Mouse (Mus musculus) midbrain, embryonic 16.5 days (tissue): ENCODE data around the gene Agfg2. TPM values are rescaled to one million over a fixed set of nuclear protein-coding genes. Genes with fewer than 3 reads are reported as not detected.
"Not testable (repeated sequence)": the region's sequence is repeated elsewhere in the genome, so short reads cannot be mapped to it uniquely, and the experiment has no call there.

Experiments
- ATAC-seq: fragments of 200-750 bp; cut with Nextera tagmentation; 2 replicates; pipeline ENCODE4 v1.8.0; 2017; ENCODE audit warnings: moderate TSS enrichment
- H3K27ac ChIP-seq: fragments of 300-500 bp; sonication (generic); 2 replicates; pipeline ENCODE4 v1.5.1; 2014; ENCODE audit warnings: mild to moderate bottlenecking, low read length, mixed read lengths
- H3K27me3 ChIP-seq: fragments of 300-500 bp; sonication (generic); 2 replicates; pipeline ENCODE4 v1.6.1; 2014; ENCODE audit warnings: low read depth, low read length, mixed read lengths; ENCODE audit not compliant: control insufficient read depth, insufficient read depth
- H3K36me3 ChIP-seq: fragments of 300-500 bp; sonication (generic); 2 replicates; pipeline ENCODE4 v1.6.1; 2014; ENCODE audit warnings: mild to moderate bottlenecking, low read length, moderate library complexity, mixed read lengths; ENCODE audit not compliant: control insufficient read depth, insufficient read depth
- H3K4me1 ChIP-seq: fragments of 300-500 bp; sonication (generic); 2 replicates; pipeline ENCODE4 v1.6.1; 2014; ENCODE audit warnings: mild to moderate bottlenecking, low read length, mixed read lengths; ENCODE audit not compliant: control insufficient read depth, insufficient read depth
- H3K4me2 ChIP-seq: fragments of 300-500 bp; sonication (generic); 2 replicates; pipeline ENCODE4 v1.6.1; 2014; ENCODE audit warnings: mild to moderate bottlenecking, low read length, mixed read lengths
- H3K4me3 ChIP-seq: fragments of 300-500 bp; sonication (generic); 2 replicates; pipeline ENCODE4 v1.5.1; 2014; ENCODE audit warnings: low read depth, mild to moderate bottlenecking, low read length, moderate library complexity, mixed read lengths
- H3K9ac ChIP-seq: fragments of 300-500 bp; sonication (generic); 2 replicates; pipeline ENCODE4 v1.6.1; 2014; ENCODE audit warnings: low read depth, low read length, mixed read lengths
- H3K9me3 ChIP-seq: fragments of 300-500 bp; sonication (generic); replicated peaks from 2 replicates; pipeline ENCODE4 v1.6.1; 2014; ENCODE audit warnings: mild to moderate bottlenecking, low read length, mixed read lengths; ENCODE audit not compliant: control insufficient read depth, poor library complexity, severe bottlenecking
- WGBS: fragments of 180-500 bp; shearing (Covaris S2); extraction: QIAGEN DNeasy Blood & Tissue Kit; methylation state at CpG from one replicate; pipeline ENCODE4 v1.1.7; 2014; 5-methylcytosine and 5-hydroxymethylcytosine counted together
- polyA plus RNA-seq: library from polyadenylated mRNA; unstranded; fragments of >200 nt; fragmentation: Nextera tagmentation; extraction: Ambion mirVana; gene quantifications from 2 replicates; pipeline ENCODE4 v1.2.1, GENCODE M21; 2015

The Agfg2 gene
- polyA plus RNA-seq, 1 experiment from 2014 or later = 20.4 TPM

DNA sequence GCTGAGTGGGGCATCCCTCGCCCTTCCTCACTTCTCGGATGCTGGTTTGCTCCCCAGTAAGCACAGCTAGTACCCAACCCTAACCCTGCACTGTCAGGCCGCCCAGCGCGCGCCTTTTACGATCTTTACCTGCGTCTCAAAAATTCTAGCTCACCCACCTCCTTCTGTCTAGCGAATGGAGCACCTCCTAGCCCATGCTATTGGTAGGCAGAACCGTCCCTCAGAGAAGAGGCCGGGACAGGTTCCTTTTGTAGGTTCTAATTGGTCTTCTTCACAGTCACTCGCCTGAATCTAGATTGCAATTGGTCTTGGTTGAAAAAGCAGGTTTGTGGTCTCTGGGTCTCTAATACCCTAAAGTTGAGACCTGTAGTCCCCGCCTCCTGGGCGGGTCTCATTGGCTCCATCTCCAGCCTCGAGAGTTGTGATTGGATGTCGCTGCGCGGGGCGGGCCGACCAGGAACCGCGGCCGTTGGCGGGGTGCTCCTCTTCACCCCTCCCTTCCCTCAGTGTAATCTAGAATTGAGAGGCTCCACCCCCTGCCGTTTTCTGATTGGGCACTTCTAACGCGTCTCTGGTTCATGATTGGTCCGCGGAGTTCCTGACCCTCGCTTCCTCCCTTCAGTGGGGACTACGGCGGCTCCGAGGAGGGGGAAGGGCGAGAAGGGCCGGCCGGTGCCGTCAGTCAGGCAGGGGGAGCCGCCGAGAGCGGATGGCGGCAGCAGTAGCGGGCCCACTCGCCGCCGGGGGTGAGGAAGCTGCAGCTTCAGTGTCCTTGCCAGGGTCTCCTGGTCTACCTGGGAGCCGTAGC lies 55.8 kb downstream of the Agfg2 start, which contains the start of the genes Fbxo24, Lrch4 and Gm20605:
TSS of gene Fbxo24 (minus strand) at position 505 of the 808 bp plus-strand sequence.
TSS of gene Lrch4 (plus strand) at position 624 of the 808 bp plus-strand sequence.
TSS of gene Gm20605 (plus strand) at position 678 of the 808 bp plus-strand sequence.
- peak; percentile 99 for ATAC-seq
- Histone ChIP-seq H3K36me3 (no peaks in the 10 kb centered on the region), H3K9ac (peak within 1 kb of the TSS; percentile 84), H3K9me3 (no peaks in the 10 kb centered on the region), H3K4me3 (peak within 1 kb of the TSS; percentile 93), H3K4me1 (peaks cover 23% of the 10 kb centered on the region), H3K4me2 (peak within 1 kb of the TSS; percentile 96), H3K27me3 (no peaks in the 10 kb centered on the region), H3K27ac (peak within 1 kb of the TSS; percentile 90)
- WGBS = under 1% methylated on average over 46 of the region's 46 CpGs

DNA sequence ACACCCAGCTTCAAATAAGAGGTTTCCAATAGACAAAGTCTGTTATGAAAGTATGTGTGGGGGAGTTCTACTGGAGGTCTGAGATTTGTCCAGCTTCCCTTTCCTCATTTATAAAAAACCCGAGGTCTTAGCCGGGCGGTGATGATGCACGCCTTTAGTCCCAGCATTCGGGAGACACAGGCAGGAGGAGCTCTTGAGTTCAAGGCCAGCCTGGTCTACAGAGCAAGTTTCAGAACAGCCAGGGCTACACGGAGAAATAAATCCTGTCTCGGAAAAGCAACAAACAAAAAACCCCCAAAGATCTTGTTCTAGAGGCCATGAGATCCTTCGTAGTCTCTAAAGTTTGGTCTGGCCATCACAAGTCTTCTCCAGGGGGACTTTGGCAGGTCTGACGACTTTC lies 56.5 kb downstream of the Agfg2 start:
- H3K4me2 ChIP-seq = peak overlapping the region; percentile 89
- no peak for ATAC-seq
- peak overlapping the region; percentile 55 for H3K4me3 ChIP-seq
- H3K36me3 ChIP-seq = no peaks in the 10 kb centered on the region
- H3K27me3 ChIP-seq = no peaks in the 10 kb centered on the region
- H3K4me1 ChIP-seq = peaks cover 23% of the 10 kb centered on the region
- WGBS = 2% methylated on average over 9 of the region's 9 CpGs
- no peaks in the 10 kb centered on the region for H3K9me3 ChIP-seq
- H3K9ac ChIP-seq = peak overlapping the region; percentile 76
- peak overlapping the region; percentile 88 for H3K27ac ChIP-seq

DNA sequence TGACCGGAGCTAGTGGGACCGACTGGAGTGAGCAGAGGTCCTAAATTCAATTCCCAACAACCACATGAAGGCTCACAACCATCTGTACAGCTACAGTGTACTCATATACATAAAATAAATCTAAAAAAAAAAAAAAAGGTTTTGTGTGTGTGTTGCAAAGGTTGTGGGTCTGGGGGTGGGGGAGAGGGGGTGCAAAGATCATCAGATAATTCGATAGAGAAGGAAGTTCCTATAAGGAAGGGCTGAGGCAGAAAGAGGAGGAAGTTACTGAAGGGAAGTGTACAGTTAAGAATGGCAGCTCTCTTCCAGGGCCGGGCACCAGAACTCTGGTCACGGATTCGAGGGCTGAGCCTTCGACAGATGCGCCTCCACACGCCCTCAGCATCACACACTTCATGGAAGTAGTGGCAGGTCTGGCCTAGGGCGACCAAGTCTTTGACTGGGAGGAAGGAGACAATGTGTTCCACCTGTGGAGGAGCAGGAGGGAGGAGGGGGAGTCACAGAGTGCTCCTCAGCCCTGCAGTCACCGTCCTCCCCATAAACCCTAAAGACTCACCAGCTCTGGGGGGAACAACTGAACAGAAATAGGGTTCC lies 60.5 kb downstream of the Agfg2 start:
- Histone ChIP-seq H3K9ac (no peak overlapping the region), H3K4me2 (no peak overlapping the region), H3K27ac (no peak overlapping the region), H3K36me3 (no peaks in the 10 kb centered on the region), H3K4me1 (peaks cover 4% of the 10 kb centered on the region; the same call in 1 of the 2 replicates), H3K27me3 (no peaks in the 10 kb centered on the region), H3K4me3 (no peak overlapping the region), H3K9me3 (no peaks in the 10 kb centered on the region)
- WGBS = 87% methylated on average over 11 of the region's 11 CpGs
- ATAC-seq = no peak

GRCm38 (mm10) chr5:137615347-137615746 lies 69.2 kb downstream of the Agfg2 start:
- no peak overlapping the region for H3K27ac ChIP-seq
- H3K9me3 ChIP-seq = no peaks in the 10 kb centered on the region
- H3K36me3 ChIP-seq = no peaks in the 10 kb centered on the region
- H3K4me2 ChIP-seq = no peak overlapping the region
- ATAC-seq = no peak
- no peak overlapping the region for H3K9ac ChIP-seq
- no peak overlapping the region for H3K4me3 ChIP-seq
- no peaks in the 10 kb centered on the region for H3K27me3 ChIP-seq
- 91% methylated on average over 7 of the region's 7 CpGs for WGBS
- no peaks in the 10 kb centered on the region for H3K4me1 ChIP-seq

GRCm38 (mm10) chr5:137614921-137615320 lies 69.6 kb downstream of the Agfg2 start:
- not testable (repeated sequence) for H3K9me3 ChIP-seq, H3K4me1 ChIP-seq, ATAC-seq, H3K9ac ChIP-seq, H3K4me3 ChIP-seq, H3K4me2 ChIP-seq, H3K36me3 ChIP-seq, H3K27me3 ChIP-seq, H3K27ac ChIP-seq
- 93% methylated on average over 2 of the region's 2 CpGs for WGBS

DNA sequence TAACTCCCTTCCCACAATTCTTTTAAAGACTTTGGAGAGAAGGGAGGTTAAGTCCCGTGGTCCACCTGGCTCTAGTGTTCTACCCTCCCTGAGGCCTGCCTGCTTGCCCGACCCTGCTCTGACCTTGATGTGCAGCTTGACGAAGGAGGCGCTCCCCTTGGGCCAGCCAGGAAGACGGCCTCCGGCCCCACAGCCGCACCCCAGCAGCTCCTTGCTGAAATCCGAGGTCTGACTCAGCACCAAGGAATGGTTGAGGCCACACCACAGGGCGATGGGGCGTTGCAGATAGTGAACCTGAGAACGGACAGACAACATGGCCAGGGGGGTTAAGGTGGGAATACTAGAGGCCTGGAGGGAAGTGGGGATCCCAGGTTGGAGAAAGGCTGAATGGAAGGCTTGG lies 71.0 kb downstream of the Agfg2 start, which contains the start of gene Pcolce:
TSS of gene Pcolce (minus strand) at position 235 of the 400 bp plus-strand sequence.
- no peaks in the 10 kb centered on the region for H3K9me3 ChIP-seq
- H3K4me3 ChIP-seq = no peak within 1 kb of the TSS
- 68% methylated on average over 11 of the region's 11 CpGs for WGBS
- peaks cover 7% of the 10 kb centered on the region for H3K27me3 ChIP-seq
- H3K4me2 ChIP-seq = no peak within 1 kb of the TSS
- H3K36me3 ChIP-seq = no peaks in the 10 kb centered on the region
- H3K27ac ChIP-seq = no peak within 1 kb of the TSS
- no peaks in the 10 kb centered on the region; the same call in 1 of the 2 replicates for H3K4me1 ChIP-seq
- H3K9ac ChIP-seq = no peak within 1 kb of the TSS
- no peak for ATAC-seq

- no peak overlapping the region for H3K4me2 ChIP-seq
- ATAC-seq = no peak
- WGBS = 60% methylated on average over 5 of the region's 5 CpGs
- H3K9me3 ChIP-seq = no peaks in the 10 kb centered on the region
- no peak overlapping the region for H3K4me3 ChIP-seq
- no peaks in the 10 kb centered on the region for H3K36me3 ChIP-seq
- H3K9ac ChIP-seq = no peak overlapping the region
- H3K27ac ChIP-seq = no peak overlapping the region
- H3K27me3 ChIP-seq = peaks cover 12% of the 10 kb centered on the region
- peaks cover 3% of the 10 kb centered on the region for H3K4me1 ChIP-seq
Measured at GRCm38 (mm10) chr5:137613076-137613475, 71.5 kb downstream of the Agfg2 start.

DNA sequence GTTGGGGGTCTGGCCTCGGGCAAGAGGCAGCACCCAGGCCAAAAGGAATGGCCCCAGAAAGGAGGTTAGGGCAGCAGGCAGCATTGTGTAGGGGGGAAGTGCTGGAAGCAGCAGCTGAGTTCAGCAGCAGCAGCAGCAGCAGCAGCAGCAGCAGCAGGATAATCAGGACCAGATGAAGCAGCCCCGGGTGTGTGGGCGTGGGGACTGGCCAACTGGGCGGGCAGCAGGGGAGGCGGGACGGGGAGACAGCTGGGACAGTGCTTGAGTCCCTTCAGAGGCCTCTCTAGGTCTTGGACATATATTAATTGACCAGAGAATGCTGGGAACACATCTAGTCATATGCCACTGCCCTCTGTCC lies 73.3 kb downstream of the Agfg2 start:
- Histone ChIP-seq H3K4me1 (peaks cover 3% of the 10 kb centered on the region), H3K27me3 (peaks cover 12% of the 10 kb centered on the region), H3K4me2 (no peak overlapping the region), H3K27ac (no peak overlapping the region), H3K9me3 (no peaks in the 10 kb centered on the region), H3K9ac (no peak overlapping the region), H3K4me3 (no peak overlapping the region), H3K36me3 (no peaks in the 10 kb centered on the region)
- no peak for ATAC-seq
- WGBS = 26% methylated on average over 6 of the region's 6 CpGs
